Mouse (Mus musculus): Measurements from ENCODE around the gene Car9. TPM values are rescaled to one million over a fixed set of nuclear protein-coding genes. Genes with fewer than 3 reads are reported as not detected.
A peak's percentile ranks its signal among the peaks of the same experiment; 100 is the strongest.

Gene Car9
- polyA plus RNA-seq, 1 experiment from 2014 or later = 0.65 TPM

- Histone ChIP-seq H3K4me2 (ENCODE audit: low read depth, severe bottlenecking) (peak overlapping the region; percentile 37), H3K4me3 (ENCODE audit: low read depth, low read length) (0 out of 2 replicates have a peak overlapping the region, but pooled peaks have one; percentile 1), H3K36me3 (ENCODE audit: control insufficient read depth, insufficient read depth, low read length) (no peaks in the 10 kb centered on the region), H3K27me3 (ENCODE audit: control insufficient read depth, insufficient read depth, low read length) (peaks cover 20% of the 10 kb centered on the region), H3K27ac (replicated peaks; ENCODE audit: low read depth, low read length) (no peak overlapping the region), H3K9me3 (ENCODE audit: control insufficient read depth, low read length) (no peaks in the 10 kb centered on the region), H3K4me1 (ENCODE audit: control insufficient read depth, insufficient read depth, low read length) (peaks cover 20% of the 10 kb centered on the region), H3K9ac (ENCODE audit: low read length) (no peak overlapping the region)
- ATAC-seq (ENCODE audit: insufficient number of reproducible peaks, low FRiP score, low TSS enrichment, low read depth) (no peak), DNase-seq (ENCODE audit: low spot score) (peak; percentile 98)
- WGBS = 14% methylated on average over 6 of the region's 6 CpGs
Measured at GRCm38 (mm10) chr4:43519956-43520355, 13.2 kb downstream of the Car9 start.

GRCm38 (mm10) chr4:43527880-43528279 lies 21.1 kb downstream of the Car9 start:
- Histone ChIP-seq H3K27ac (replicated peaks; ENCODE audit: low read depth, low read length) (no peak overlapping the region), H3K9me3 (ENCODE audit: control insufficient read depth, low read length) (no peaks in the 10 kb centered on the region; the same call in 1 of the 2 replicates), H3K9ac (ENCODE audit: low read length) (no peak overlapping the region), H3K4me3 (ENCODE audit: low read depth, low read length) (no peak overlapping the region), H3K4me2 (ENCODE audit: low read depth, severe bottlenecking) (no peak overlapping the region), H3K36me3 (ENCODE audit: control insufficient read depth, insufficient read depth, low read length) (peaks cover 9% of the 10 kb centered on the region), H3K4me1 (ENCODE audit: control insufficient read depth, insufficient read depth, low read length) (peaks cover 8% of the 10 kb centered on the region), H3K27me3 (ENCODE audit: control insufficient read depth, insufficient read depth, low read length) (peaks cover 21% of the 10 kb centered on the region)
- no peak for ATAC-seq (ENCODE audit: insufficient number of reproducible peaks, low FRiP score, low TSS enrichment, low read depth)
- no peak for DNase-seq (ENCODE audit: low spot score)
- 65% methylated on average over 5 of the region's 5 CpGs for WGBS

- Histone ChIP-seq H3K4me2 (ENCODE audit: low read depth, severe bottlenecking) (no peak overlapping the region), H3K9me3 (ENCODE audit: control insufficient read depth, low read length) (no peaks in the 10 kb centered on the region; the same call in 1 of the 2 replicates), H3K36me3 (ENCODE audit: control insufficient read depth, insufficient read depth, low read length) (peaks cover 14% of the 10 kb centered on the region), H3K27me3 (ENCODE audit: control insufficient read depth, insufficient read depth, low read length) (peaks cover 17% of the 10 kb centered on the region), H3K27ac (replicated peaks; ENCODE audit: low read depth, low read length) (no peak overlapping the region), H3K4me3 (ENCODE audit: low read depth, low read length) (no peak overlapping the region), H3K4me1 (ENCODE audit: control insufficient read depth, insufficient read depth, low read length) (peaks cover 4% of the 10 kb centered on the region; the same call in 1 of the 2 replicates), H3K9ac (ENCODE audit: low read length) (no peak overlapping the region)
- 75% methylated on average over 9 of the region's 9 CpGs for WGBS
- no peak for ATAC-seq (ENCODE audit: insufficient number of reproducible peaks, low FRiP score, low TSS enrichment, low read depth)
- DNase-seq (ENCODE audit: low spot score) = no peak
Measured at GRCm38 (mm10) chr4:43528487-43528886, 21.7 kb downstream of the Car9 start.

- H3K27me3 ChIP-seq (ENCODE audit: control insufficient read depth, insufficient read depth, low read length) = 0 out of 2 replicates have a peak, but pooled peaks cover 7% of the 10 kb centered on the region
- no peak for ATAC-seq (ENCODE audit: insufficient number of reproducible peaks, low FRiP score, low TSS enrichment, low read depth)
- H3K27ac ChIP-seq (replicated peaks; ENCODE audit: low read depth, low read length) = no peak overlapping the region
- no peak overlapping the region for H3K4me2 ChIP-seq (ENCODE audit: low read depth, severe bottlenecking)
- peaks cover 21% of the 10 kb centered on the region for H3K36me3 ChIP-seq (ENCODE audit: control insufficient read depth, insufficient read depth, low read length)
- no peak for DNase-seq (ENCODE audit: low spot score)
- no peak overlapping the region for H3K4me3 ChIP-seq (ENCODE audit: low read depth, low read length)
- H3K9me3 ChIP-seq (ENCODE audit: control insufficient read depth, low read length) = no peaks in the 10 kb centered on the region; the same call in 1 of the 2 replicates
- no peaks in the 10 kb centered on the region for H3K4me1 ChIP-seq (ENCODE audit: control insufficient read depth, insufficient read depth, low read length)
- WGBS = 73% methylated on average over 8 of the region's 8 CpGs
- no peak overlapping the region for H3K9ac ChIP-seq (ENCODE audit: low read length)
Measured at GRCm38 (mm10) chr4:43530081-43530501, 23.3 kb downstream of the Car9 start.

- H3K9ac ChIP-seq (ENCODE audit: low read length) = no peak overlapping the region
- DNase-seq (ENCODE audit: low spot score) (peak; percentile 85), ATAC-seq (ENCODE audit: insufficient number of reproducible peaks, low FRiP score, low TSS enrichment, low read depth) (no peak)
- no peak overlapping the region for H3K4me2 ChIP-seq (ENCODE audit: low read depth, severe bottlenecking)
- H3K9me3 ChIP-seq (ENCODE audit: control insufficient read depth, low read length) = no peaks in the 10 kb centered on the region; the same call in 1 of the 2 replicates
- H3K36me3 ChIP-seq (ENCODE audit: control insufficient read depth, insufficient read depth, low read length) = peaks cover 26% of the 10 kb centered on the region
- no peaks in the 10 kb centered on the region for H3K4me1 ChIP-seq (ENCODE audit: control insufficient read depth, insufficient read depth, low read length)
- 0 out of 2 replicates have a peak, but pooled peaks cover 3% of the 10 kb centered on the region for H3K27me3 ChIP-seq (ENCODE audit: control insufficient read depth, insufficient read depth, low read length)
- no peak overlapping the region for H3K4me3 ChIP-seq (ENCODE audit: low read depth, low read length)
- WGBS = 28% methylated on average over 7 of the region's 7 CpGs
- H3K27ac ChIP-seq (replicated peaks; ENCODE audit: low read depth, low read length) = no peak overlapping the region
Measured at GRCm38 (mm10) chr4:43530581-43530980, 23.8 kb downstream of the Car9 start.

GRCm38 (mm10) chr4:43533270-43533669 lies 26.5 kb downstream of the Car9 start:
- no peak for DNase-seq (ENCODE audit: low spot score)
- no peak overlapping the region for H3K27ac ChIP-seq (replicated peaks; ENCODE audit: low read depth, low read length)
- peaks cover 44% of the 10 kb centered on the region for H3K36me3 ChIP-seq (ENCODE audit: control insufficient read depth, insufficient read depth, low read length)
- no peaks in the 10 kb centered on the region for H3K27me3 ChIP-seq (ENCODE audit: control insufficient read depth, insufficient read depth, low read length)
- 82% methylated on average over 9 of the region's 9 CpGs for WGBS
- no peaks in the 10 kb centered on the region for H3K4me1 ChIP-seq (ENCODE audit: control insufficient read depth, insufficient read depth, low read length)
- H3K4me2 ChIP-seq (ENCODE audit: low read depth, severe bottlenecking) = no peak overlapping the region
- no peak for ATAC-seq (ENCODE audit: insufficient number of reproducible peaks, low FRiP score, low TSS enrichment, low read depth)
- H3K9ac ChIP-seq (ENCODE audit: low read length) = no peak overlapping the region
- H3K4me3 ChIP-seq (ENCODE audit: low read depth, low read length) = no peak overlapping the region
- no peaks in the 10 kb centered on the region for H3K9me3 ChIP-seq (ENCODE audit: control insufficient read depth, low read length)

GRCm38 (mm10) chr4:43535628-43536027 lies 28.9 kb downstream of the Car9 start:
- H3K36me3 ChIP-seq (ENCODE audit: control insufficient read depth, insufficient read depth, low read length) = peaks cover 66% of the 10 kb centered on the region
- no peak for ATAC-seq (ENCODE audit: insufficient number of reproducible peaks, low FRiP score, low TSS enrichment, low read depth)
- no peak overlapping the region for H3K27ac ChIP-seq (replicated peaks; ENCODE audit: low read depth, low read length)
- 97% methylated on average over 8 of the region's 8 CpGs for WGBS
- H3K4me1 ChIP-seq (ENCODE audit: control insufficient read depth, insufficient read depth, low read length) = no peaks in the 10 kb centered on the region
- no peak overlapping the region for H3K4me2 ChIP-seq (ENCODE audit: low read depth, severe bottlenecking)
- no peaks in the 10 kb centered on the region for H3K9me3 ChIP-seq (ENCODE audit: control insufficient read depth, low read length)
- H3K4me3 ChIP-seq (ENCODE audit: low read depth, low read length) = no peak overlapping the region
- DNase-seq (ENCODE audit: low spot score) = no peak
- no peak overlapping the region for H3K9ac ChIP-seq (ENCODE audit: low read length)
- no peaks in the 10 kb centered on the region for H3K27me3 ChIP-seq (ENCODE audit: control insufficient read depth, insufficient read depth, low read length)

GRCm38 (mm10) chr4:43536031-43536430 lies 29.3 kb downstream of the Car9 start:
- Histone ChIP-seq H3K9ac (ENCODE audit: low read length) (no peak overlapping the region), H3K4me2 (ENCODE audit: low read depth, severe bottlenecking) (no peak overlapping the region), H3K9me3 (ENCODE audit: control insufficient read depth, low read length) (no peaks in the 10 kb centered on the region), H3K4me1 (ENCODE audit: control insufficient read depth, insufficient read depth, low read length) (no peaks in the 10 kb centered on the region), H3K27ac (replicated peaks; ENCODE audit: low read depth, low read length) (no peak overlapping the region), H3K4me3 (ENCODE audit: low read depth, low read length) (no peak overlapping the region), H3K36me3 (ENCODE audit: control insufficient read depth, insufficient read depth, low read length) (peaks cover 66% of the 10 kb centered on the region), H3K27me3 (ENCODE audit: control insufficient read depth, insufficient read depth, low read length) (no peaks in the 10 kb centered on the region)
- 94% methylated on average over 9 of the region's 9 CpGs for WGBS
- DNase-seq (ENCODE audit: low spot score) = no peak
- no peak for ATAC-seq (ENCODE audit: insufficient number of reproducible peaks, low FRiP score, low TSS enrichment, low read depth)

- no peak for ATAC-seq (ENCODE audit: insufficient number of reproducible peaks, low FRiP score, low TSS enrichment, low read depth)
- WGBS = 53% methylated on average over 3 of the region's 3 CpGs
- peaks cover 79% of the 10 kb centered on the region for H3K36me3 ChIP-seq (ENCODE audit: control insufficient read depth, insufficient read depth, low read length)
Measured at GRCm38 (mm10) chr4:43542044-43542443, 35.3 kb downstream of the Car9 start.

More at GRCm38 (mm10) chr4:43542044-43542443, 35.3 kb downstream of the Car9 start:
- Histone ChIP-seq H3K27ac (replicated peaks; ENCODE audit: low read depth, low read length) (no peak overlapping the region), H3K9ac (ENCODE audit: low read length) (no peak overlapping the region), H3K4me2 (ENCODE audit: low read depth, severe bottlenecking) (no peak overlapping the region), H3K4me3 (ENCODE audit: low read depth, low read length) (no peak overlapping the region), H3K9me3 (ENCODE audit: control insufficient read depth, low read length) (no peaks in the 10 kb centered on the region), H3K4me1 (ENCODE audit: control insufficient read depth, insufficient read depth, low read length) (no peaks in the 10 kb centered on the region), H3K27me3 (ENCODE audit: control insufficient read depth, insufficient read depth, low read length) (no peaks in the 10 kb centered on the region)
- no peak for DNase-seq (ENCODE audit: low spot score)
